Mouse (Mus musculus) midbrain, postnatal 0 days (tissue): Measurements from ENCODE around the gene Cd6. TPM values are rescaled to one million over a fixed set of nuclear protein-coding genes. Genes with fewer than 3 reads are reported as not detected.

Experiments
- ATAC-seq: fragments of 200-750 bp; cut with Nextera tagmentation; 2 replicates; pipeline ENCODE4 v1.8.0; 2017; ENCODE audit warnings: moderate number of reproducible peaks, mild to moderate bottlenecking, moderate TSS enrichment, moderate library complexity; ENCODE audit not compliant: low FRiP score
- DNase-seq: peaks from one replicate; pipeline ENCODE4 v3.0.0-alpha.2; 2015; ENCODE audit warnings: low spot score
- H3K27ac ChIP-seq: fragments of 300-500 bp; sonication (generic); 2 replicates; pipeline ENCODE4 v1.5.1; 2014; ENCODE audit warnings: low read depth, mild to moderate bottlenecking, low read length, mixed read lengths
- H3K27me3 ChIP-seq: fragments of 300-500 bp; sonication (generic); 2 replicates; pipeline ENCODE4 v1.6.1; 2014; ENCODE audit warnings: low read length, control low read depth, mixed read lengths; ENCODE audit not compliant: insufficient read depth
- H3K36me3 ChIP-seq: fragments of 300-500 bp; sonication (generic); 2 replicates; pipeline ENCODE4 v1.6.1; 2014; ENCODE audit warnings: low read length, control low read depth, mixed read lengths; ENCODE audit not compliant: insufficient read depth
- H3K4me1 ChIP-seq: fragments of 300-500 bp; sonication (generic); 2 replicates; pipeline ENCODE4 v1.6.1; 2014; ENCODE audit warnings: mild to moderate bottlenecking, control low read depth, antibody characterized with exemption, low read length, mixed read lengths; ENCODE audit not compliant: insufficient read depth
- H3K4me2 ChIP-seq: fragments of 300-500 bp; sonication (generic); 2 replicates; pipeline ENCODE4 v1.6.1; 2014; ENCODE audit warnings: low read depth, mild to moderate bottlenecking, low read length, mixed read lengths; ENCODE audit not compliant: poor library complexity, severe bottlenecking
- H3K4me3 ChIP-seq: fragments of 300-500 bp; sonication (generic); 2 replicates; pipeline ENCODE4 v1.5.1; 2014; ENCODE audit warnings: low read depth, mild to moderate bottlenecking, low read length, moderate library complexity
- H3K9ac ChIP-seq: fragments of 300-500 bp; sonication (generic); replicated peaks from 2 replicates; pipeline ENCODE4 v1.6.1; 2014; ENCODE audit warnings: mild to moderate bottlenecking, low read length, moderate library complexity, mixed read lengths; ENCODE audit not compliant: poor library complexity, severe bottlenecking
- H3K9me3 ChIP-seq: fragments of 300-500 bp; sonication (generic); 2 replicates; pipeline ENCODE4 v1.6.1; 2016; ENCODE audit warnings: low read length, control low read depth
- CTCF ChIP-seq: IDR thresholded peaks from 2 replicates; pipeline ENCODE4 v1.5.1; 2016; ENCODE audit warnings: antibody characterized with exemption, mild to moderate bottlenecking
- WGBS: fragments of 180-500 bp; shearing (Covaris S2); extraction: QIAGEN DNeasy Blood & Tissue Kit; methylation state at CpG from one replicate; pipeline ENCODE4 v1.1.7; 2014; 5-methylcytosine and 5-hydroxymethylcytosine counted together
- polyA plus RNA-seq: library from polyadenylated mRNA; unstranded; fragments of >200 nt; fragmentation: Nextera tagmentation; extraction: Ambion mirVana; gene quantifications from 2 replicates; pipeline ENCODE4 v1.2.1, GENCODE M21; 2015
- total RNA-seq: library from RNA; depleted of rRNA; stranded (reverse); fragments of >200 nt; gene quantifications from 2 replicates; pipeline ENCODE4 v1.2.3, GENCODE M21; 2014

Cd6 gene
- total and polyA plus RNA-seq, 2 experiments from 2014 or later, result 0.22 TPM; not detected in 1

DNA sequence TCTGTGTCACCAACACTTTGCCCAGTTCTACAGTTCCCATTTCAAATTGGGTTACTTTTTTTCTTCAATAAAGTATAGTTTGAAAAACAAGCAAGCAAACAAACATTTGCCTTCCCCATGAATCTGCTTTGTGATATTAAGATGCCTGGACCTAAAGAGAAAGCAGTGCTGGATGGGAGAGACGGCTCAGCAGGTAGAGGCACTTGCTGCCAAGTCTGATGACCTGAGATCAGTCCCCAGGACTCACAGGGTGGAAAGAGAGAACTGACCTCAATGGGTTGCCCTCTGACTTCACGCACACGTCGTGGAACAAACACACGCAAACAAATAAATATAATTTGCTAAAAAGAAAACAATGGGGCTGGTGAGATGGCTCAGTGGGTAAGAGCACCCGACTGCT, 28.0 kb downstream of the Cd6 start:
- Histone ChIP-seq H3K4me1 (no peaks in the 10 kb centered on the region), H3K4me3 (no peak overlapping the region), H3K36me3 (no peaks in the 10 kb centered on the region), H3K27me3 (no peaks in the 10 kb centered on the region), H3K4me2 (no peak overlapping the region), H3K27ac (no peak overlapping the region), H3K9me3 (no peaks in the 10 kb centered on the region), H3K9ac (no peak overlapping the region)
- TF ChIP-seq CTCF, result no peak
- 84% methylated on average over 6 of the region's 6 CpGs for WGBS
- ATAC-seq (no peak), DNase-seq (no peak)

DNA sequence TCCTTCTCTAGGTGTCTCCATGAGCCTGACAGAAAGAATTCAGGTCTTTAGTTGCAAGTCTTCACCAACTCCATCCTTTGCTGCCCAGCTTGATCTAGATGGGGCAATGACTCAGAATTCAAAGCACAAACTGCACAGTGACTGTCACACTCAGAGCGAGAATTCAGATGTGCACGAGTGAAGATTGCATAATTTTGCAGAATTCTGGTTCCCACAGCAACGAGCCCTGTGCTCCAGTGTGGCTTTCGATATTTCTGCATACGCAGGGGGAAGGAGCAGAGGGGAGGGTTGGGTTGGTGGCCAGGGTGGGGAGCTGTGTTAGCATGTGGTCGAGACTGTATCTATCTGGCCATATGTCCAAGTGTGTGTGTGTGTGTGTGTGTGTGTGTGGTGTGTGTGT, 28.8 kb downstream of the Cd6 start:
- no peak for TF ChIP-seq CTCF
- Histone ChIP-seq H3K4me2 (no peak overlapping the region), H3K27ac (peak overlapping the region; percentile 68), H3K27me3 (no peaks in the 10 kb centered on the region), H3K36me3 (no peaks in the 10 kb centered on the region), H3K9ac (no peak overlapping the region), H3K4me1 (no peaks in the 10 kb centered on the region), H3K4me3 (no peak overlapping the region), H3K9me3 (no peaks in the 10 kb centered on the region)
- ATAC-seq (peak; percentile 82), DNase-seq (peak; percentile 64)
- 35% methylated on average over 6 of the region's 6 CpGs for WGBS

DNA sequence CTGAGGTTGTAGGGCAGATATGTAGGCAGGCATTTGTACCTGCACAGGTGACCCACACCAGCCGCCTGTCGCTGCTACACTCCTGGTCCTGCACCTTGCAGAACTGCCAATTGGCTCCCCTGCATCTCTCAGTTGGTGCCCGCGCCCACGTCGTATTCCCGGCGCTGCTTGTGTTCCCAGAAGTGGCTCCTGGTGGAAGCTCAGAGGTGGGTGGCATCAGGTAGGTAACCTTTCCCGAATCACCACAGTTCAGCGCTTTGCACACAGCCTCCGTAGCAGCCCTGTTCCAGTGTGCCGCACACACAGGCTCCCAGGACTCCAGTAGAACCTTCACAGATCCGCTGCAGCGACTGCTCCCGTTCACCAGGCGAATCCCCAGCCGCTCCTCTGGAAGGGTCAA, 30.7 kb downstream of the Cd6 start:
- no peak for ATAC-seq
- H3K4me1 ChIP-seq, result no peaks in the 10 kb centered on the region
- WGBS, result 95% methylated on average over 17 of the region's 17 CpGs
- TF ChIP-seq CTCF, result no peak
- H3K27me3 ChIP-seq, result no peaks in the 10 kb centered on the region
- no peaks in the 10 kb centered on the region for H3K9me3 ChIP-seq
- DNase-seq, result no peak
- no peak overlapping the region for H3K27ac ChIP-seq
- H3K4me3 ChIP-seq, result no peak overlapping the region
- H3K4me2 ChIP-seq, result no peak overlapping the region
- H3K9ac ChIP-seq, result no peak overlapping the region
- no peaks in the 10 kb centered on the region for H3K36me3 ChIP-seq

DNA sequence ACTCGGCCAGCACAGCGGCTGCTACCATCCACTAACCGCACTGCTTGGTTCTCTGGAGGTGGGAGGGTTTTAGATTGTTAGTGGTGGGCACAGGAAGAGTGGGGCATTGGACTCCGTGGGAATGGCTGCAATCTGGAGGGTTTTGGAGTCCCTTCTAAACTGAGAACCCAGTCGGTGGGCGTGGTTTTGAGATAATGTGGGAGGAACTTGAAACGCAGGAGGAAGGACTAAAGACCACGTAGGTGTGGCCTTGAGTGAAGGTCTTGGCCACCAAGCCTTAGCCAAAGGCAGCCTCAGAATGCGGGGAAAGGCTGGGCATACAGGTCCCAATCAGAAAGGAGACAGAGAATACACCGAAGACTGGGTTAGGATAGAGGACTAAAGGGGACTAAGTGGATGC, 31.3 kb downstream of the Cd6 start:
- Histone ChIP-seq H3K27ac (no peak overlapping the region), H3K4me1 (no peaks in the 10 kb centered on the region), H3K9me3 (no peaks in the 10 kb centered on the region), H3K36me3 (no peaks in the 10 kb centered on the region), H3K4me2 (no peak overlapping the region), H3K27me3 (no peaks in the 10 kb centered on the region), H3K4me3 (no peak overlapping the region), H3K9ac (no peak overlapping the region)
- TF ChIP-seq CTCF, result no peak
- DNase-seq (no peak), ATAC-seq (no peak)
- 77% methylated on average over 10 of the region's 10 CpGs for WGBS

DNA sequence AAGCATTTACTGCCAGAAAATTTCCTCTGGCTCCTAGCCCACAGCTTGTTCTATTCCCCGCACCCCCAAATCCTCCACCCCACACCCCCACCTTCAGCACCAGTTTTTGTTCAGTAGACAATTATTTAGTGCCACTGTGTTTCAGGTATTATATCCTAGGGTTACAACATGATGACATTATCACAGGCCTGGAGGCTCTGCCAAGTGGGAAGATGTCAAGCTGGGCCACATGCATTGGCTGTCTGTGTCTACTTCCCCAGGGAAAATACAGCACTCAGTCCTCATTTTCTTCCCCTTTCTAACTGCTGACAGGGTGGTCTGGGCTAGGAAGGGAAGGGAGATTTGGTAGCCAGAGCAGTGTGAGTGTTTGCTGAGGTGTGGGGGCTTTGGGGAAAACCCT, 34.9 kb downstream of the Cd6 start:
- DNase-seq (no peak), ATAC-seq (no peak)
- Histone ChIP-seq H3K27ac (no peak overlapping the region), H3K4me1 (no peaks in the 10 kb centered on the region), H3K4me2 (no peak overlapping the region), H3K36me3 (no peaks in the 10 kb centered on the region), H3K9me3 (no peaks in the 10 kb centered on the region), H3K9ac (no peak overlapping the region), H3K4me3 (no peak overlapping the region), H3K27me3 (no peaks in the 10 kb centered on the region)
- TF ChIP-seq CTCF, result no peak
- WGBS, result 76% methylated on average over 1 of the region's 1 CpGs

DNA sequence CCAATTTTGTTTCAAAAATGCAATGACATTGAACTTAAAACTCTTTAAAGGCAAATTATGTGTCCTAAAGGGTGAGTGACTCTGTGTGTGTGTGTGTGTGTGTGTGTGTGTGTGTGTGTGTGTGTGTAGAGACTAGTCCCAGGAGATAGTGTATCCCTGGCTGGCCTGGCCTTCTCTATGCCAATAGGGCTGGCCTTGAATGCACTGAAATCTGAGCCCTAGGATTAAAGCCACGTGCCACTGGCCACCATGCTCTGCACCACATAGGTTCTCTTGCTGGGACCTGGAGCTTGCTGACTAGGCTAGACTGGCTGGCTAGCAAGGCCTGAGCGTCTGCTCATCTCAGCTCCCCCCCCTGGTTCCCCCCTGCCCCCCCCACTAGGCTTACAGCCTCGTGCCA, 36.8 kb downstream of the Cd6 start:
- H3K4me3 ChIP-seq, result no peak overlapping the region
- no peaks in the 10 kb centered on the region for H3K4me1 ChIP-seq
- ATAC-seq (no peak), DNase-seq (no peak)
- no peaks in the 10 kb centered on the region for H3K9me3 ChIP-seq
- no peak overlapping the region for H3K27ac ChIP-seq
- no peaks in the 10 kb centered on the region for H3K27me3 ChIP-seq
- no peak for TF ChIP-seq CTCF
- 52% methylated on average over 3 of the region's 3 CpGs for WGBS
- no peak overlapping the region for H3K4me2 ChIP-seq
- no peaks in the 10 kb centered on the region for H3K36me3 ChIP-seq
- H3K9ac ChIP-seq, result no peak overlapping the region
